Comparison of ENCODE assay signal across 22 mouse cellular contexts in the genomic region with DNA sequence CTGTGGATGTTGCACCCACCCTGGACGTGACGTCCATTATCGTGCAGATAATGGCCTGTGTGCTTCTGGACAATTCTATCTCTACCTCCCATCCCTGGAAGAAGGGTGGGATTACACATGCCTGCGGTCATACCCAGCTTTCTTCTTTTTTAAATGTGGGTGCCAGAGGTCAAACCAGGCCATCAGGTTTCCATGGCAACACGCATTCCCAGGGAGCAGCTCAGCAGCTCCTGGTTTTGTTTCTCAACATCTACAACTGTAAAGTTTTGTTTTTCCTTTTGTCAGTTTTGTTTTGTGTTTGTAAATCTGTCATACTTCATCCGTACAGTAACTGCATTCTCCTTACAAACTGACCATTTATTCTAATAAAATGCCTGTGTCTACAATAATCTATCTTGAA. TPM values are rescaled to one million over a fixed set of nuclear protein-coding genes. Genes with fewer than 3 reads are reported as not detected.
A peak's percentile ranks its signal among the peaks of the same experiment; 100 is the strongest.
DNase-seq lines count a peak whose midpoint lies in the region; ATAC-seq and TF ChIP-seq lines count a peak whose summit lies in the region.
"Had no signal": no experiment of that assay in that cellular context is flagged by ENCODE, and none has a peak within 500 bp of the region (broad histone marks: within the 10 kb centered on the region; RNA-seq: fewer than 3 reads in every experiment).

No protein-coding gene starts in this region.

- no peak overlapping the region for H3K4me3 ChIP-seq in midbrain, embryonic 10.5 days
- H3K4me3 ChIP-seq in midbrain, embryonic 13.5 days (replicated peaks) = no peak overlapping the region
- H3K4me3 ChIP-seq in embryonic facial prominence, embryonic 10.5 days = no peak overlapping the region
- H3K4me3 ChIP-seq in intestine, postnatal 0 days (ENCODE audit: low read depth, low read length) = no peak overlapping the region
- H3K4me3 ChIP-seq: embryonic facial prominence, embryonic 13.5 days; forebrain, embryonic 13.5 days; heart, embryonic 13.5 days; hindbrain, embryonic 12.5 days; intestine, embryonic 15.5 days had no signal

- no peaks in the 10 kb centered on the region for H3K27me3 ChIP-seq in midbrain, embryonic 10.5 days (ENCODE audit: low read depth, poor library complexity, severe bottlenecking)
- no peaks in the 10 kb centered on the region for H3K27me3 ChIP-seq in midbrain, embryonic 13.5 days
- no peaks in the 10 kb centered on the region for H3K27me3 ChIP-seq in embryonic facial prominence, embryonic 10.5 days (replicated peaks; ENCODE audit: low read depth, poor library complexity, severe bottlenecking)
- H3K27me3 ChIP-seq in intestine, postnatal 0 days (replicated peaks; ENCODE audit: control insufficient read depth, insufficient read depth, low read length) = no peaks in the 10 kb centered on the region
- H3K27me3 ChIP-seq: embryonic facial prominence, embryonic 13.5 days; forebrain, embryonic 13.5 days; heart, embryonic 13.5 days; hindbrain, embryonic 12.5 days; intestine, embryonic 15.5 days; Patski had no signal

- no peak for TF ChIP-seq CTCF in intestine, postnatal 0 days (IDR thresholded peaks at IDR 0.05; ENCODE audit: low read depth)

- WGBS in midbrain, embryonic 10.5 days = 27% methylated on average over 6 of the region's 6 CpGs
- 18% methylated on average over 6 of the region's 6 CpGs for WGBS in midbrain, embryonic 13.5 days
- WGBS in embryonic facial prominence, embryonic 10.5 days = 37% methylated on average over 6 of the region's 6 CpGs
- 55% methylated on average over 6 of the region's 6 CpGs for WGBS in intestine, postnatal 0 days

- H3K36me3 ChIP-seq in midbrain, embryonic 10.5 days = peaks cover 20% of the 10 kb centered on the region
- peaks cover 7% of the 10 kb centered on the region for H3K36me3 ChIP-seq in midbrain, embryonic 13.5 days
- H3K36me3 ChIP-seq in embryonic facial prominence, embryonic 10.5 days (replicated peaks) = peaks cover 18% of the 10 kb centered on the region
- no peaks in the 10 kb centered on the region for H3K36me3 ChIP-seq in intestine, postnatal 0 days (ENCODE audit: control insufficient read depth, insufficient read depth)
- H3K36me3 ChIP-seq: intestine, embryonic 15.5 days had no signal

- 0 out of 2 replicates have a peak, but pooled peaks cover 4% of the 10 kb centered on the region for H3K9me3 ChIP-seq in midbrain, embryonic 10.5 days (replicated peaks)
- H3K9me3 ChIP-seq in midbrain, embryonic 13.5 days = no peaks in the 10 kb centered on the region
- H3K9me3 ChIP-seq in embryonic facial prominence, embryonic 10.5 days = no peaks in the 10 kb centered on the region
- no peaks in the 10 kb centered on the region for H3K9me3 ChIP-seq in intestine, postnatal 0 days (ENCODE audit: control insufficient read depth)
- H3K9me3 ChIP-seq: embryonic facial prominence, embryonic 13.5 days; forebrain, embryonic 13.5 days; heart, embryonic 13.5 days; intestine, embryonic 15.5 days had no signal

- H3K9ac ChIP-seq in midbrain, embryonic 13.5 days (replicated peaks) = no peak overlapping the region
- H3K9ac ChIP-seq in intestine, postnatal 0 days (ENCODE audit: low read depth, low read length) = no peak overlapping the region
- H3K9ac ChIP-seq: embryonic facial prominence, embryonic 13.5 days; forebrain, embryonic 13.5 days; heart, embryonic 13.5 days; hindbrain, embryonic 12.5 days; intestine, embryonic 15.5 days had no signal

- ATAC-seq in midbrain, embryonic 13.5 days = no peak
- ATAC-seq in intestine, postnatal 0 days = no peak
- ATAC-seq: forebrain, embryonic 13.5 days; hindbrain, postnatal 0 days; intestine, embryonic 15.5 days; Patski had no signal

- no peak overlapping the region for H3K27ac ChIP-seq in midbrain, embryonic 10.5 days (replicated peaks)
- no peak overlapping the region for H3K27ac ChIP-seq in midbrain, embryonic 13.5 days
- H3K27ac ChIP-seq in embryonic facial prominence, embryonic 10.5 days (replicated peaks) = no peak overlapping the region
- no peak overlapping the region for H3K27ac ChIP-seq in intestine, postnatal 0 days (ENCODE audit: low read depth, low read length)
- H3K27ac ChIP-seq: embryonic facial prominence, embryonic 13.5 days; forebrain, embryonic 13.5 days; heart, embryonic 13.5 days; hindbrain, embryonic 12.5 days; hindbrain, postnatal 0 days; intestine, embryonic 15.5 days had no signal

- H3K4me2 ChIP-seq in midbrain, embryonic 13.5 days (replicated peaks) = no peak overlapping the region
- no peak overlapping the region for H3K4me2 ChIP-seq in intestine, postnatal 0 days (replicated peaks; ENCODE audit: low read depth)
- H3K4me2 ChIP-seq: embryonic facial prominence, embryonic 13.5 days; forebrain, embryonic 13.5 days; heart, embryonic 13.5 days; hindbrain, embryonic 12.5 days; intestine, embryonic 15.5 days had no signal

- H3K4me1 ChIP-seq in midbrain, embryonic 10.5 days = peaks cover 18% of the 10 kb centered on the region
- peaks cover 5% of the 10 kb centered on the region for H3K4me1 ChIP-seq in midbrain, embryonic 13.5 days (replicated peaks)
- H3K4me1 ChIP-seq in embryonic facial prominence, embryonic 10.5 days = peaks cover 10% of the 10 kb centered on the region
- H3K4me1 ChIP-seq in intestine, postnatal 0 days (replicated peaks; ENCODE audit: control insufficient read depth, insufficient read depth, low read length) = no peaks in the 10 kb centered on the region
- H3K4me1 ChIP-seq: embryonic facial prominence, embryonic 13.5 days; heart, embryonic 13.5 days; intestine, embryonic 15.5 days had no signal

- peak; percentile 51 for DNase-seq in midbrain, embryonic 10.5 days (ENCODE audit: low spot score)
- peak; percentile 72 for DNase-seq in Muller cell, postnatal 12 days (ENCODE audit: inconsistent ontology term)
- DNase-seq in embryo, embryonic 10 days (ENCODE audit: low spot score) = peak; percentile 58
- peak; percentile 40 for DNase-seq in embryonic facial prominence, embryonic 10.5 days (ENCODE audit: low spot score)
- DNase-seq in gastrocnemius, adult 18-20 months (ENCODE audit: low spot score) = no peak
- DNase-seq in layer of hippocampus, postnatal 14 days (ENCODE audit: low spot score in 2 of 2) = no peak
- DNase-seq: adrenal gland, adult 8-10 months; cerebellum, adult 11-12 months; cerebellum, adult 9-10 months; cerebellum, postnatal 25 days; gastrocnemius, postnatal 36 days; heart, adult 11 months; heart, postnatal 36 days had no signal

RNA-seq across cellular contexts. Expression of a gene that starts 31.3 kb away (rescaled TPM):
- 480 and 495 TPM in 2 replicates for polyA plus RNA-seq in midbrain, embryonic 10.5 days (2016; fragmentation: Nextera tagmentation; extraction: Ambion mirVana)
- 341 and 356 TPM in 2 replicates for polyA plus RNA-seq in midbrain, embryonic 13.5 days (2015; fragmentation: Nextera tagmentation; extraction: Ambion mirVana)
- polyA plus RNA-seq in embryonic facial prominence, embryonic 10.5 days (2016; fragmentation: Nextera tagmentation; extraction: Ambion mirVana) = 494 and 506 TPM in 2 replicates
- 10 to 100 TPM; 30.2 to 32.3 TPM for total RNA-seq in gastrocnemius, adult 18-20 months (2021)
- 10 to 100 TPM; 89.7 to 91.0 TPM for total RNA-seq in layer of hippocampus, postnatal 14 days (2021)
- polyA plus RNA-seq in intestine, postnatal 0 days (2015; fragmentation: Nextera tagmentation; extraction: Ambion mirVana) = 132 and 134 TPM in 2 replicates

Comparison
In these comparisons a context has a peak if more than half of its experiments do, and no peak if none do; other contexts are left out.
1. DNase-seq: peak in midbrain, embryonic 10.5 days (single experiment), Muller cell, postnatal 12 days (single experiment), embryo, embryonic 10 days (single experiment) and embryonic facial prominence, embryonic 10.5 days (single experiment); none in gastrocnemius, adult 18-20 months (single experiment) and layer of hippocampus, postnatal 14 days (0 of 2).